Mouse (Mus musculus) ovary, adult 18-20 months (tissue): ENCODE measurements at regions not wholly inside any gene's neighbourhood (a gene's known extent, or its start where the extent isn't known, plus 50 kb on each side); places are given as distances from the start of the nearest gene placed in this dataset.
A peak's percentile ranks its signal among the peaks of the same experiment; 100 is the strongest.

Experiments
- DNase-seq: peaks from one replicate; pipeline ENCODE4 v3.0.0; 2022; ENCODE audit warnings: low spot score, mixed read lengths

DNA sequence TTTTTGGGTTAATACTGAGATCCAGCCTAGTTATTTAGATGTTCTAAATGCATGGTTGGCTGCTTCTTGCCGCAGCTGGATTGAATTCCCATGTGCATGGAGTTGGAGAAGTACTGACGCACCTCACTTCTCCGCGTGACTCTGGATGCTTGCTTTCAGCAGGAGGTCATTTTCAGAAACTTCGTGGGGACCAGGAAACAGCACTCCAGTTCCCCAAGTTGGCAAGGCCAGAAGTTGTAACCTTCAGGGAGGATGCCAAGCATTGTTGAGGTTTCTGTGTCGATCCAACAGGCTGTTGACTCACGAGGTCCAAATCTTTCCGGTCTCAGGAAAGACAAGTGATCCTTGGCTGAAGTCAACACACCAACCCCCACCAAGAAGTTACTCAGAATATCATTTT, 167.6 kb upstream of the Dpt start:
- DNase-seq = peak; percentile 38

DNA sequence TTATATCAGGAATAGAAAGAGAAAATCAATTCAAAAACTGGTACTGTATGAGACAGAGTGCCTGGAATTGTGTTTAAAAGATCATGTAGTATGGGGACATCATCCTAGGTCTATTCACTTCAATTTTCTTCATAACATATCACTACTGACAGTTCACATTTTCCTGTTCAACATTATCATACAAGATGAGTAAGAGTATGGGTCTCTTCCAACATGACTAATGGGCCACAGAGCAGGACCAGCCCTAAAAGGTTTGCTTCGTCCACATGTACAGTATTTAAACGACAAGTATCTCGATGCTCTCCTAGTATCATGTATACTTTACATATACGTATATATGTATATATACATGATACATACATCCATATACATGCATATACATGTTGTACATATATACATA, 164.8 kb upstream of the Atp1b1 start:
- no peak for DNase-seq

DNA sequence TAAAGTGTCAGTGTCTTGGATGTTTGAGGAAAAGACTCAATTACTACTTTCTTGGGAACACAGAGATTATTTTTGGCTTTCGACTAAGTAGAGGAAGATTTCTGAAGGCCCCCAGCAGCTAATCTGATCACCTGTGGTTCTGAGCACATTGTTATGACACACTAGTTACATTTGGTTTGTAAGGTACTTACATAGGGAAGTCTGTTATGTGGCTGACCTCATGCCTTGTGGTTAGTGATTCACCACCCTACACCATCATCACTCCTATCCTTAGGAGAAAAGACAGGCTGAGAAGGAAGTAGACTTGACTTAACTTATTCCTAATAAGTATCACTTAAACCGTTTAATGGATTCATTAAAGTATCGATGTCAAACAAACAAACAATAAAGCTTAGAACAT, 164.3 kb upstream of the Atp1b1 start:
- DNase-seq = no peak

- no peak for DNase-seq
These were observed 162.0 kb upstream of the Atp1b1 start for GRCm38 (mm10) chr1:164620129-164620528.

GRCm38 (mm10) chr1:164617871-164618270, 159.7 kb upstream of the Atp1b1 start:
- no peak for DNase-seq

DNA sequence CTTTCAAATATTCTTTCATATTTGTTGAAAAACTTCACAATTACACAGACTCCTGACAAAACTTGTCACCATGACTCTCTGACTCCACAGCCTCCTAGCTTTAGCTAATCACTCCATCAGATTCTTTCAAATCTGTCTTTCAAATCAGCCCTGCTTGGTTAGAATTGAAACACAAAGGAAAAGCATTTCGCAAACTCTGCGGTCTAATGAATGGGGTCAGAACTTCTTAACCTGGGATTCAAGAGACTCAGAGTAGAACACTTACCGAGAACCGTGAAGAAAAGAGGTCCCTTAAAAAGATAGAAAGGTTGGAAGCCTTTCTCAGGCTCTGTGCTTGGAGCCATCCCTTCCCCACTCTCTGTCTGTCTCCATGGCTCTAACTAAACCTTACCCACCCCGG, 148.9 kb upstream of the Atp1b1 start:
- DNase-seq = no peak

GRCm38 (mm10) chr1:164606141-164606754, 148.1 kb upstream of the Atp1b1 start:
- DNase-seq = no peak

DNA sequence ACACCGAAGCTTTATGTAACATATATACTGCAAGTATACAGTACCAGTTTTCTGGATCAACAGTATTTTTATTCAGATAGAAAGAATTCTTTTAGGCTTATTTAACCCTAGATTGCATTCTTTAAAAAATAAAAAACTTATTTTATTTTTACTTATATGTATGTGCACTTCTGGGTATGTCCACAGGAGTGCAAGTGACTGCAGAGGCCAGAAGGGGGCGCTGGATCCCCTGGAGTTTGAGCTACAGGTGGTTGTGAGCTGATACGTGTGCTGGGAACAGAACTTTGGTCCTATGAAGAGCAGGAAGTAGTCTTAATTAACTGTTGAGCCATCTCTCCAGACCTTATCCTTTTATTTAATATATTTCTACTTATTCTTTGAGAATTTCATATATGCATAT, 145.3 kb upstream of the Atp1b1 start:
- DNase-seq = no peak

GRCm38 (mm10) chr1:164602568-164602967, 144.4 kb upstream of the Atp1b1 start:
- DNase-seq = no peak

GRCm38 (mm10) chr1:164590205-164590613, 132.1 kb upstream of the Atp1b1 start:
- peak; percentile 12 for DNase-seq

- DNase-seq = peak; percentile 6
These were observed 128.2 kb upstream of the Atp1b1 start for GRCm38 (mm10) chr1:164586066-164586989.

DNA sequence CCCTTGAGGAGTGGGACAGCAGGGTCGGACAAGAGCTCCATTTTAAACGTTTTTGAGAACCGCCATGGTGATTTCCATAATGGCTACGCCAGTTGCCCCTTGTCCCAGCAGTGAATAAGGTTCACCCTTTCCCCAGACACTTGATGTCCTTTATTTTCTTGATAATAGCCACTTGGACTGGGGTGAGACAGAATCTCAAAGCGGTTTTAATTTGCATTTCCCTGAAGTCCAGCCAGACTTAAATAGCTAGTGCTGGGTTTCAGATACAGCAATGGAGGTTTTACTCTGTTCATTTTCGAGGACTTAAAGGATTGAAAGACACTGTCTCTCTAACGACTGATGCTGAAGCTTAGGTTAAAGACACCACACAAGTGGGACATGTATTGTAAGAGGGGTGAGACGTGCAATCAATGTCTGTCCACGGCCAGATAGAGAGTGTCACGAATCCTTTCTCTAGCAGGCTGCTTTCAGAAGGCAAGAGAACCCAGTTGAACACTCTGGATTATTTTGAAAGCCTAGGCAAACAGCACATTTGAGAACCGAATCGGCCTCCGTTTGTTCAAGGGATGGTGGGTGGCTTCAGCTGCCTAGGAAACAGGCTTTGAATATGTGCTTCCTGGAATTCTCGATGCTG, 118.8 kb upstream of the Atp1b1 start:
- DNase-seq = no peak

DNA sequence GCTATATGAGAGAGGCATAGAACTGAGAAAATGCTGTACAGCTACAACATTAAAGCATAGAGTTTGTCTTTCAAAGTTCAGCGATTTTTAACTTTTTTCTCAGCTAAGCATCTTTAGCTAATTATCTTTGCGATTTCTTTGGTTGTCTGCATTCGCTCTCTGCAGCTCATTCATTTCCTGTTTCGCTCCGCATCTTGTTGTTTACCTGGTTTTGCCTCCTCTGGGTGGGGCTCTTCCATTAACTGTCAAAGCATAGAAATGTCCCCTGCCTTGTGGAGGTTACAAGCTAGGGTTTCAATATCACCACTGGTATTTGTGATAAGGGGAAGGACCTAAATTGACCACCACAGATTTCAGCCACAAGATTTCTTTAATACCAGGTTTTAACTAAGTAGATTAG, 115.5 kb upstream of the Atp1b1 start:
- no peak for DNase-seq

- no peak for DNase-seq
These were observed 114.0 kb upstream of the Atp1b1 start for GRCm38 (mm10) chr1:164572183-164572582.

DNA sequence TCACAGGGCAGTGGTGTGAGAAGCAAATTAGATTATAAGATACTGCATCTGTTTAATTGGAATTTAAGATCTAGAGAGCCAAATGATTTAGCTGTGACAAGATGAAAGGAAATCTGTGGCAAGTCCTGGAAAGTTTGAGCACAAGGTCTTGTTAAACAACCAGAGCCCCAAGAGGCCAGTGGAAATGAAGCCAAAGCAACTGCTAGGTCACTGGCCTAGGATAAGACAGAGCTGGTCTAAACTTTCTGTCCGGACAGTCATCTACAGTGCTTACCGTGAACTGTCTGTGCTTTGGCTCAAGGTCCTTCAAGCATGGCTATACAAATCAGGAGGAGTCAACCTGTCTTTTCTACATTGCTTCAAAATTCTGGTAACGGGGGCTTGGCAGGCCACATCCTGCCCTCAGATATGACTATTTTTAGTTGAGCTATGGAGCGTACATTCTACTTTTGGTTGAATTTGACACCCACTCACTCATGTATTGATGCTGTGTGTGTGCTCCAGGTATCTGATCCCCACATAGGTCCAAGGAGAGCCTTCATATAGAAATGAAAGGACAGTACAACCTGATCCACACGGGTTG, 113.4 kb upstream of the Atp1b1 start:
- no peak for DNase-seq

DNA sequence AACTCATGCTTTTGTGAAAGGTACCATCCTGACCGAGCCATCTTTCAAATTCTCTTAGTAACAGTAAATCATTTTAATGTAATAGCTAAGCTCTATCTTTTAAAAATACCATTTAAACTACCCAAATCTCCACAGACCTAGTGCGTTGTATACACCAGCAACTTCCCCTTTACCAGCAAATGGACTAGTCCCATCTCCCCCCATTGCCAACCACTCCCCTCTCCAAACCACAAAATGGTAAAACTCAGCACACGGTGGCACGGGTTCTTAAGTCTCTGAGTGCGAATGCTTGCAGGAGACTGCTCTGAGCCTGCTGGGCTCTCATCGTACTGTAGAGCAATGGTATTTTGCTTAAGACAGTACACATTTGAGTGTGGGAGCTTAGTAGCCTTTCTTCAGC, 106.7 kb upstream of the Atp1b1 start:
- no peak for DNase-seq

DNA sequence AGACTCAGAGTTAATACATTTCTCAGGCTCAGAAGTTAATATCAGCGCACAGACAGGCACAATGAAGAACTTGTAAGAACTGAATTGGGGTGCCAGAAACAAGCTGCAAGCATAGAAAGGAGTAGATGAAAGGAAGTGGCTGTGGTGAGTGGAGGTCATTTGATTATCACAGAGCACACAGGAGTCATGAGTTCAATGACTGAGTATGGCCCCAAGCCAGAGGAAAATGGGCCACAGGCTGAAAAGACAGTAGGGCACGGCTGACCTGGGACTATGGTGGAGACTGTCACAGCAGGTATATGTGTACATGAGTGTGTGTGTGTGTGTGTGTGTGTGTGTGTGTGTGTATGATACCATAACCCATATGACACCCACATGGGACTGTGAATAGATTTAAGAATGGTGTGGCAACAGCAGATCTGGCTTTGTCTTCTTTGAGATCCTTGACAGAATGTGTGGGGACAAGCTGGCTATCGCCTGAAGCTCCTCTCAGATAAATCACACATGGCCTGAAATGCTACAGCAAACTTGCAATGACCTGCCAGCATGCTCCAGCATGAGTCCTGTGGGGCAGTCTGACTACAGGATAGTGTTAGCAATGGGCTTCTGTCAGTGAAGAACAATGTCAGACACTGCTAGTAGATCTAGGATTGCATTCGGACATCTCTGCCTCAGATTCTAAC, 101.5 kb upstream of the Atp1b1 start:
- no peak for DNase-seq

- no peak for DNase-seq
These were observed 94.5 kb upstream of the Atp1b1 start for GRCm38 (mm10) chr1:164552658-164553057.

- no peak for DNase-seq
These were observed 92.9 kb upstream of the Atp1b1 start for GRCm38 (mm10) chr1:164551019-164551418.

DNA sequence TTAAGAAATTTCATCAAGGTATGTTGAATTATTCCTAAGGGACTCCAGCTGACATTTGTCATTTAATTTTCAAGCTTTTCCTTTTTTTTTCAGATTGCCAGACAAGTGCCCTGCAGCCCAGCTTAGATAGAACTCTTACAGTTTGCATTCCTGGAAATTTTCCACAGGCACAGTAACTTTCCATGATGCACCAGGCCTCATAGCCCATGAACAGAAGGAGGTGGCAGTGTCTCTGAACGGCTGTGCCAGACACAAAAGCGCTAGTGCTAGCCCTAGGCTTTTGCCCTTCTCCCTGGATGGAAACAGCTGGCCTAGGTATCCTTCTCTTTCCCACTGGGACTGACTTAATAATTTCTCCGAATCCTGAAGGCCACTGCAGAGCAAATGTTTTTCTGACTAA, 92.4 kb upstream of the Atp1b1 start:
- DNase-seq = no peak

DNA sequence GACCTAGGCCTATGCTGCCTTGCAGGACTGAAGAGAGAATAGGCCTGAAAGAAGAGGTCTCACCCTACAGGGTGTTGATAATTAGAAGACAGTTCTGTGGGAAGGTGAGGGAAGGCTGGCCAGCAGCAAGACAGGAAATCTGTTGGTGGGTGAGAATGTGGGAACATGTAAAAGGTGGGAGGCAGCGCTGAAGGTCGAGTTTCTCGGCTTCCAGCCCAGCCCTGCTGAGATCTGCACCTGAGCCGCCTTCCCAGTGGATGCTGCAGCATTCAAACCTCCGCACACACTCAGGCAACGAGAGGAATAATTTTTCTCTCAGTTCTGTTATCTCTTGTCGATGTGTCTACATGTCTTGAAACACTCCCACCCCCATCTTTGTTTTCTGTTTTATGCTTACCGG, 89.9 kb upstream of the Atp1b1 start:
- DNase-seq = no peak

DNA sequence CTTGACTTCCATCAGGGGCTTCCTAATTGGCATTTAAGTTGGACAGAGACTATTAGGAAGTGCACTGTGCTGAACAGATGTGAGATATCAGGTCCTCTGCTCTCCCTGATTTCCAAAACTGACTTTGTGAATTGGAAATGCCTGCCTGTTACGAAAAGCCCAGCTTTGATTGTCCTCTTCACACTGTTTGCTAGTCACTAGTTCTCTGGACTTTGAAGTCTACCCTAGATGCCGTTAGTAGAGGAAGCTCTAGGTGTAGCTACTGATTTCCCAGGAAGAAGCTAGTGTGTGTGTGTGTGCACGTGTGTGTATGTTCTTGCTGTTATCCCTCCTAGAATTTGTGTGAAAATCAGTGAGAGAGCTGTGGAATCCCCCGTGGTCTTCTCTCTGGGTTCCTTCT, 87.7 kb upstream of the Atp1b1 start:
- DNase-seq = no peak
